Mouse (Mus musculus): ENCODE measurements around the gene Tcaf3.

The Tcaf3 gene

GRCm38 (mm10) chr6:42544846-42545245 lies 52.6 kb downstream of the Tcaf3 start:
- peak in 1 of 2 experiments; percentile 63 for DNase-seq (ENCODE audit: inconsistent age in 2 of 2, low spot score in 1 of 2)

GRCm38 (mm10) chr6:42542036-42543031 lies 55.2 kb downstream of the Tcaf3 start:
- peak; percentile 20 to 52 for DNase-seq (ENCODE audit: inconsistent age in 2 of 2, low spot score in 1 of 2)

GRCm38 (mm10) chr6:42540681-42541080 lies 56.8 kb downstream of the Tcaf3 start:
- DNase-seq (ENCODE audit: inconsistent age in 2 of 2, low spot score in 1 of 2) = no peak

GRCm38 (mm10) chr6:42539711-42540110 lies 57.8 kb downstream of the Tcaf3 start:
- DNase-seq (ENCODE audit: inconsistent age in 2 of 2, low spot score in 1 of 2) = peak in 1 of 2 experiments; percentile 51

Measured in adrenal gland, adult (tissue).